Mouse (Mus musculus): ENCODE measurements at regions not wholly inside any gene's neighbourhood (a gene's known extent, or its start where the extent isn't known, plus 50 kb on each side); places are given as distances from the start of the nearest gene placed in this dataset.

DNA sequence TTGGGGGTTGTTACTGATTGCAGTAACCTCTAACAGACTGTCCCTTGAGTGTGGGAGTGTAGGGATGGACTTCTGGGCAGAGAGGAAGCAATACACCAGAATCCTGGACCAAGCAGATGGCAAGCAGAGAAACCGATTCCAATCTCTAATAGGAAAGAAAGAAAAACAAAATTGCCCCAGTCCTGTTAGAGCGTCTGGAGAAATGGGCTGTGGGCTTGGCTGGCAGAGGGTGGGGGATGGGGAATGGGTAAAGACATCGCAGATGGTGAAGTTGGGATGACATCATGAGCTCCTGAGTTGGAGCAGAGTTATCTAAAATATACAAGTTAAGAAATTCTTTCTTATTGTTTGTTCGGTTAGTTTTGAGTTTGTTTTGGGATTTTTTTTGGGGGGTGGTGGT is 260.5 kb downstream of the Ptpru start:
- no peak for DNase-seq (ENCODE audit: low spot score)

DNA sequence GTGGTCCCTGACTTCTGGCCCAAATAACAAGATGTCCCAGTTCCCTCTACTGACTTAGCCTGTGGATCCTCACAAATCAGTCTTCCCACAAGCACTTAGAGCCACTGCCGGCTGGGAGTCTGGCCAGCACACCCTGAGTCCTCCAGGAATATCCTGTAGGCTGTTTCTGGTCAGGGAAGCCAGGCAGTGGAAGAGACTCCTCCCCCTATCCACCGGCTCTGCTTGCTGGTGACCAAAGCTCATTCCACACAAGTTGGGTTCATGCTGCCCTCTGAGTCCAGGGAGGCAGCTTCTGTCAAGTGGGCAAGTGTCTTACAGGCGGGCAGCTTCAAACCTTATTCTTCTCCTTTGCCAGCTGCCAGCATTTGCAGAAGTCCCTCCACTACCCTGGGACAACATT is 252.1 kb downstream of the Ptpru start:
- DNase-seq (ENCODE audit: low spot score): no peak

DNA sequence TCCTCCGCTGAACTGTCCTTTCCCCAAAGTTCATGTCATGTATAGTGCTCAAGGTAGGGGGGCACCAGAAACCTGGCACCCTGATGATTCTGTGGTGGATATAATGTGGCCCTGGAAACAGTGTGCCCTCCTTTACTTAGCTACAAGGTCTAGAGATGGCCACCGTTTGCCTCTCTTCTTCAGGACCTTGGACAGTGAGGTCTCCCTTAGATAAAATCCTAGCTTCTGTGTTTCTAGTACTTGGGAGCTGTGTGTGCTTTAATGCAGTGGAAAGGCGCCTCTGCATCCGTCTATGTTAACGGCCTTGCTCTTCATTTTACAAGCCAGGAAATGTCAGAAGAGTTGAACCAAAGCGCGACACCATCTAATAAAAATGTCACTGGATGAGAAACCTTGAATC is 250.6 kb downstream of the Ptpru start:
- no peak for DNase-seq (ENCODE audit: low spot score)

DNA sequence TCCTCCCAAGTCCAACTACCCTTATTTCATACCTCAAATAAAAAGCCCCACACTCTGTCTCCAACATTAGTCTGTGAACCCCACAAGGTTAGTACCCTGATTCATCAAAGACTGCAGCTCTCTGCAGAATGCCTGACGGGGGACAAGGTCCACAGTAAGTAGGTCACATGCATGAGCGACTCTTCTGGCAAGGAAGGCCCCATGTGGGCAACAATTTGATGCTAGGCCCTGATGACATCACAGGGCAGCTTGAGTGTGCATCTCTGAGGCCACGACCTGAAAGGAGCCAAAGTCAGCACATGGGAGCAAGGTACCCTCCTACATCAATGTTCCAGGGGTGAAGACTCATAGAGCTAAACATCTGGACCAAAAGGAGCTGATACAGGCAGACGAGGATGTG is 248.0 kb downstream of the Ptpru start:
- no peak for DNase-seq (ENCODE audit: low spot score)

DNA sequence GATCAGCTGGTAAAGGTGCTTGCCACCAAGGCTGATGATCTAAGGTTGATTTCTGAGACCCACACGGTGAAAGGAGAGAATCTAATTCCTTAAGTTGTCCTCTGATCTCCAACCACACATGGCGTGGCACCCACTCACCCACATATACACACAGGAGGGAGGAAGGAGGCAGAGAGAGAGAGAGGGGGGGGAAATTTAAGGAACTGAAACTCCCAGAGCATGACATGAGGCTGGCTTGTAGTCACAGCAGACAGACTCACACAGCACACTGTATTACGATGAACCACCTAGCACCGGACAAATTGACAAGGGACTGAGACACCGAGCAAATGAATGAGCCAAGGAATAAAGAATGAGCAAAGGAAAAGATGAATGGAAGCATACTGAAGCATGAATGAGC is 246.6 kb downstream of the Ptpru start:
- DNase-seq (ENCODE audit: low spot score): no peak

DNA sequence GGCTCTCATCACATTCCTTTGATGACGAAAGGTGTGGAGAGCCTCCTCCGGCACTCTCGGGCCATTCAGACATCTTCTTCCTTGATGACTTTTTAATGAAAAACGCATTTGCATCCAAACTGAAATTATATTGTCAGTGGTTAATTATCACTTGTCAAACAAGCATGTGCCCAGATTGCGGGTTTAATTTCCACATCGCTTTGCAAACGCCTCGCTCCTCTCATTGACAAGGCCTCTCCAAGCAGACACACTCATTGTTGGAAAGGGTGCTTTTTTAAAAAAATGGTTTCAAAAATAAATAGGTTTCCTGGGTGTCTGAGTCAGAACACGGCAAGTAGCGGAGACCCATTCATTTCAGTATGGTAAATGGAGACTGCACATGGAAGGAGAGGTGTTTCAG is 240.1 kb downstream of the Ptpru start:
- DNase-seq (ENCODE audit: low spot score): no peak

DNA sequence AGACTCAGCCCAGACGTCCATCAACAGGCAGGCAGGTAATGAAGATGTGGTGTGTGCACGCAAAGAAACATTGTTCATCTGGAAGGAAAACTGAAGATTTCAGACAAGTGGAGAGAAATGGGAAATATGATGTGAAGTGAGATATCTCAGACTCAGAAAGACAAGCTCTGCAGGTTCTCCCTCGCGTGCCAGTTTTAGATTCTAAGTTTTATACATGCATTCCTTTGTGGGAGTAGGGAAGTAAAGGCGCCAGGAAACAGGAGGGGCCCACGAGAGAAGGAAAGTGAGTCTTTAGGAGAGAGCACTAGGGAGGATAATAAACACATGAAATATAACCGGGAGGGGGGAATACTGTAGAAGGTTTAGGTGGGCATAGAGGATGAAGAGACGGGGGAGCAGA is 223.7 kb downstream of the Ptpru start:
- DNase-seq (ENCODE audit: low spot score): no peak

DNA sequence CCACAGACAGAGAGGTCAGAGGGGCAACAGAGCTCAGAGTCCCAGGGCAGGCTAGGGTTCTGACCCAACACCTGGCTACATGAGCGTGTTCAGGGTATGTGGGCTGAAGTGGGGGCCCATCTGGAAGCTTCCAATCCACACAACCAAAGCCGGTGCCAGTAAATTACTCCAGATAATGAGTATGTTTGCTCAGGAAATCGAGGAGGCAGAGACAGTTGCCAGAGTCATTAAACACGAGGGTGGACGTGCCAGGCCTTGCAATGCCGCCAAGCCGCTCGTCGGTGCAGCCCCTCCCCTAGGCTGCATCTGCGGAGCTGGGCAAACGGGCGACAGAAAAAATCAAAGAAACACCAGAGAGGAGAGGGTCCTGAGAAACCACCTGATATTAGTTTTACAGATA is 222.5 kb downstream of the Ptpru start:
- no peak for DNase-seq (ENCODE audit: low spot score)

DNA sequence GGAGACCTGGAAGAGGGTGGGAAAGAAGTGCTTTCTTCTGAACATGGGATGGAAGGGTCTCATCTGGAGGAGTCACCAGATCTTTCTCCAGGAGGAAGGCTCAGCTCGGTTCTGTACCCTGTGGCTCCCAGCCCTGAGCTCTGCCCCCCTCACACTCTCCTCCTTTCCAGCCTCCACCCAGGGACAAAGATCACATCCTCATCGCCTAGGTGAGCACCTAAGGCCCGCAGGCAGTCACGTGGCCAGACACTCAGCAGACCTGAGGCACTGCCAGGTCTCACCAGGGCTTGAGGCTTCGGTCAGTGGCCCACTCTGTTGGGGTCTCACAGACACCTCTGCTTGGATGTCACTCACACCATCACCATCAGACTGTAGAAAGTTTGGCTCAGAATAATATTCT is 200.0 kb downstream of the Ptpru start:
- DNase-seq (ENCODE audit: low spot score): no peak

DNA sequence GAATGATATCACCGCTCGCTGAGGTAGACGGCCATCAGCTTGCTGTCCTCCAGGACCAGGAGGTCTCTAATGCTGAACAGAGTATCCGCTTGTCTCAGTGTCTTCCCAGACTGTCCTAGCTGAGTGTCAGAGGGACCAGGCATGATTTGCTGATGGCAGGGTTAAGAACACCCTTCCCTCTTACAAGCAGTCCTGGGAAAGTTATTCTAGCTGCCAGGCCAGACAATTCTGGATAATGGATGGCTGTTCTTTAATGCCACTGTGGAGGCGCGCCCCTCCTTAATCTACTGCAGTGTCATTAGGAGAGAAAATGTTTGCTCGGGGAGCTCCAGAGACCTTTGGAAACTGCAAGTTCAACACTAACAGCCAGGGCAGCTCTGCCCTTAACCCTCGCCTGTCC is 182.1 kb downstream of the Ptpru start:
- DNase-seq (ENCODE audit: low spot score): no peak

DNA sequence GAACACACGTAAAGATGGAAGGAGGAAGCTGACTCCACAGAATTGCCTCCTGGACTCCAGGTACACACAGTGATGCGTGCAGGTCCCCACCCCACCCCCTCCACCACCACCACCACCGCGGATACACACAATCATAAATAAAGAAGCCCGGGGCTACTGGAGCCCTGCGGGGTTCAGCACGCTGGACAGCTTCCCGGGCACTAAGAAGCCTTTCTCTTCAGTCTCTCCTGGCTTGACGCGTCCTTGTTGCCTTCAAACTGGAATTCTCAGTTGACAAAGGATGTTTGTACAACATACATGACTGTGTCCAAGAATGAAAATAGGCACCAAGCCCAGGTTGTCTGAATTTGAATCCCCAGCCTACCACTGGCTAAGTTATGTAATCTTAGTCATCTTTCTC is 180.2 kb downstream of the Ptpru start:
- DNase-seq (ENCODE audit: low spot score): peak; percentile 1

DNA sequence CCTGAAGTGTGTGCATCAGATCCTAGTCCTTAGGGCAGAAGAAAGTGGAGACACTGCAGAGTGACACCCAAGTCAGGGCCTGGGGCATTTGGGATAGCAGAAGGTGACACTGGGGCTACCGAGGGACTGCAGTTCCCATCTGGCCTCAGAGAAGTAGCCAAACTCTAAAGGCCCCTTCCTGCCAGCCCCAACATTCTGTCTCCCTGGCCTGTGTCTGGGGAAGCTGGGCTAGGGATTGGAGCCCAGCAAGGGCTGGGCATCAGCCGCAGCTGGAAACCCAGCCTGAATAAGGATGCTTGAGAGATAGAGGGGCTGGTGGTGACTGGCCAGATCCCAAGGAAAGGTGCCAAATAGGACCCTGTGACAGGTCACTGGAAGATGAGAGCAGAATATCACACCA is 177.2 kb downstream of the Ptpru start:
- no peak for DNase-seq (ENCODE audit: low spot score)

DNA sequence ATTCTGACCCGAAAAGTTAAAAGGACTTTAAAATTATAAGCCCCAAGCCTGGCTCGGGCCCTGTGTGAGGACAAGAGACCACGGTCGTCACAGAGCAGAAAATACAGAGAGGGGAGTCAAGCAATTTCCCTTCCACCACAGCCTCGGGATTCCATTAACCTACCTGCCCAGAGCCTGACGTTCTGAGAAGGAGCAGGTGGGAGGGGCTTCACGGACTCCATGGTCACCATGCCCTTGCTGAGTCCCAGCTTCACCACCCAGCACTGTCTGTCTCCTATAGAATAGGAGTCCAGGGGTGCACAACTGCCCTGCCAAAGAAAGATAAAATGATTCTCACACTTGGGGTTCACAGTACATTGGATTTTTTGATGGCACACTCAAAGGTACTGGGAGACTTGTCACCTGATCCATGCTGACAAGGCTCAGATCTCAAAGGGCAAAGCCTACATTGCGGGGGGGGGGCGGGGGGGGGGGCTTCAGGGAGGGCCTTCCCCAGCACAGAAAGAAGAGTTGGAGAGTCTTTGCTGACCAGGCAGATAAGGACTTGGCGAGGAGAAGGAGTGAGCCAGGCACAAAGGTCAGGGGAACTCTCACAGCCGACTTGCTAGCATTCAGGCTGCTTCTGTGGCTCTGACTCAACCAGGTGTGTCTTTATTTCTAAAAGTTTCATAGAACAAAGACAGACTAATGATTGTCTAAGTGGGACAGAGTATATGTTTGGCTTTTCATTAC is 166.1 kb downstream of the Ptpru start:
- no peak for DNase-seq (ENCODE audit: low spot score)

DNA sequence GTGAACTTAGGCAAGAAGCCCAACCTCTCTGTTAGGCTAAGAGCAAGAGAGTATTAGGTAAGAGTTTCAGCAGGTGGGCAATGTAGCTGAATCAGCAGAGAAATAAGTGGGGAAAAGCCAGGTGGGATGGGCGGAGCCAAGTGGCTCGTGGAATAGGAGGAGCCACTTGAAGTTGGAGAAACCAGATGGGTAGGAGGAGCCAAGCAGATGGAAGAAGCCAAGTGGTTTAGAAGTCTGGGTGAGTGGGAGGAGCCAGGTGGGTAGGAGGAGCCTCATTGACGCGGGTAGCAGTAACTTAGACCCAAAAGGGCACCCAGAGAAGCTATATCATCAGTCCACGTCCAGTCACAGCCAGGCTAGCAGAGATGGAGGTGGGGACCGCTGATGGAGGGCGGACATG is 160.1 kb downstream of the Ptpru start:
- no peak for DNase-seq (ENCODE audit: low spot score)

DNA sequence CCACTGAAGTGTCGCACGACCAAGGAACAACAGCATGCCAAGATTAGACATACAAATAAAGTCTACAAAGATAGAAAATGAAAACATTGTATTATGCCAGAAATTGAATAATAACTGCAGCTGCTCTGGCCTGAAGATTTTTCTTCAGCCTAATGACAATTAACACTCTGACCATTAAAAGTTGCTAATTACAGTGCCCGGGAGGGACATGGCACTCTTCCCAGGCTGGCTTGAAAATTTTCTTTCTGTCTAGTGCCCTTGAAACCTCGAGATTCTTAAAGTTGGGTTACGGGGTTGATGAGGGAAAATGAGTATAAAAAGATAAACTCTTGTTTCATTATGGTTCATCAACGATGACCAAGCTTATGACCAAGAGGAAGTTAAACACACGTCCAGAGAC is 154.9 kb downstream of the Ptpru start:
- no peak for DNase-seq (ENCODE audit: low spot score)

DNA sequence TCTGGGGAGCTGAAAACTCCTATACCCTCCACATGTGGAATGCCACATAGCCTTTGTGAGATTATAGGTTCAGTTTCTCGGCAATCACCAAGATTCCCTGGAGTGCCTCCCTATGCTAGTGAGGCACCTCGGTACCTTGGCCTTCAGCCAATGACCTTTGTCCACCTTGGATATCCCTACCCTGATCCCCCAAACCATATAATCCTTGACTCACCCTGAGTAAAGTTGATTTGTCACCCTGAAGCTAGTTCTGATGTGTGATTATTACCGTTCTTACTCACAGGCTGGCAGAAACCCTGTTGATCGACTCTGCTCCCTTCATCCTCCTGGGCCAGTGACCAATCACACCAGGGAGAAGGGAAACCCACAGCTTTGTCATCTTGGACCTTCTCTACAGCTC is 152.5 kb downstream of the Ptpru start:
- no peak for DNase-seq (ENCODE audit: low spot score)

DNA sequence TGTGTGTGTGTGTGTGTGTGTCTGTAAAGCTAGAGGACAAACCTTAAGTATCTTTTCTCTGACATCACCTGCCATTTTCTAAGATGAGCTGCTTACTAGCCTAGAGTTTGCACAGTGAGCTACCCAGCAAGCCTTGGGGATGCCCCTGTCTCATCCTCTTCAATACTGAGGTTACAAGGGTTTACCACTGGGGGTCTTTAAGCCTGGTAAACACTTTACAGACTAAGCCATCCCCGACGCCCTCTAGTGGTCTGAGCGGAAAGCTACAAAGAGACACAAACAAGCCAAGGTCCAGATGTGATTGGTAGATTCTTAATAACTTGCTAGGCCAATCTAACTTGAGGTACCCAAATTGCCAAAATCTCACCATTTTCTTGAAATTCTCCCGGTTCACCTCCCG is 143.9 kb downstream of the Ptpru start:
- no peak for DNase-seq (ENCODE audit: low spot score)

DNA sequence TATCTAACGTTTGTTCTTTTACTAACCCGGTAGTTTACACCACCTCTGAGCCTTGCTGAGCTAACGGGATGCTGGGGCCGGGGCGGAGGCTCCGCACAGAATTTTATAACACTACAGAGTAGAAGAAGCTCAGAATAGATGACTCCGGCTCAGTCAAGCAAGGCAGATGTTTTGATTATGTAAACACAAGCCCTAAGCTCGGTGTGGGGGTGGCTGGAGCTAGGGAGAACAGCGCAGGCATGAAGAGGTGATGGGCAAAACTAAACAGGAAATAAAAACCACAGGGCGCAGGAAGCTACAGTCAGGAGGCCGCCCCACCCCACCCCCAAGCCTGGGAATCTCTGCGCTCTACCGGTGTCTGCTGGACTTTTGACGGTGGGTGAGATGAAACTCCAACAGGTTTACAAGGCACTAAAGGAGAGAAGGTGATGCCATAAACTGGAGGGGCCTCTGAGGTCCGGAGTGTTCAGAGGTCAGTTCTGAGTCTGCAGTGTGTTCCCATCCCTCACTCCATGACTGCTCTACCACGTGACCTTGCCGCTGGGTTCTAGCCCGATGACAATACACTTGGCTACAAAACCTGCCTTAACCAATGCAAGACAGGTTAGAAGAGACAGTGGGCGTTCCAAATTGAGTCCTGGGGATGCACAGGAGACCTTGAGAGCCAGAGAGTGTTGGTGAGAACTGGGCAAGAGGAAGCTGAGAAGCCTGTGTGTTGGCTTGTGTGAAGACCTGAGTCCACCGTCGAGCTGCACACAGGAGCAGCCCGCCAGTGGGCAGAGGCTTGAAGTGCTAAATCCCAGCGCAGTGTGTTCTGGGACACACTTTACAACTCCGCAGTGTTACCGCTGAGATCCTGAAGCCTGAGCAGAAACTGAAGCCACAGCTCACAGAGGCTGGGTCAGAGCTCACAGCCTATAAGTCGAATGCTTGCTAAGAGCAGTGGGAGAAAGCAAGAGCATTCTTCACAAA is 141.9 kb downstream of the Ptpru start:
- DNase-seq (ENCODE audit: low spot score): peak; percentile 1
